8 mouse cellular contexts compared by ENCODE assay signal in genomic region chr12:69227776-69228466, GRCm38 (mm10). TPM values are rescaled to one million over a fixed set of nuclear protein-coding genes. Genes with fewer than 3 reads are reported as not detected.
DNase-seq lines count a peak whose midpoint lies in the region; ATAC-seq and TF ChIP-seq lines count a peak whose summit lies in the region.

Pole2 (minus strand) TSS chr12:69228195.

- no peak for TF ChIP-seq EP300 in CH12.LX (IDR thresholded peaks at IDR 0.05; ENCODE audit: low read length)

- peak within 1 kb of the TSS; percentile 70 to 75 (median 71) for H3K4me3 ChIP-seq in CH12.LX (replicated peaks in 1 of 3; ENCODE audit: low read depth in 2 of 3, low read length in 2 of 3, poor library complexity in 1 of 3)
- peak within 1 kb of the TSS; percentile 63 for H3K4me3 ChIP-seq in forebrain, embryonic 11.5 days (ENCODE audit: low read depth, low read length)
- peak within 1 kb of the TSS; percentile 90 for H3K4me3 ChIP-seq in heart, embryonic 15.5 days
- H3K4me3 ChIP-seq in liver, embryonic 12.5 days = peak within 1 kb of the TSS; percentile 70
- peak within 1 kb of the TSS; percentile 60 for H3K4me3 ChIP-seq in stomach, embryonic 14.5 days (ENCODE audit: low read depth, low read length)

- no peak for TF ChIP-seq CTCF in CH12.LX (conservative IDR thresholded peaks at IDR 0.05 in 1 of 2, IDR thresholded peaks at IDR 0.05 in 1 of 2; ENCODE audit: low read depth in 2 of 2, low read length in 2 of 2)

- peaks cover 2 to 31% of the 10 kb centered on the region in 2 experiments; a peak in 3 of 4 replicates for H3K4me1 ChIP-seq in CH12.LX (ENCODE audit: control insufficient read depth in 1 of 2, insufficient read depth in 2 of 2)
- H3K4me1 ChIP-seq in forebrain, embryonic 11.5 days (replicated peaks; ENCODE audit: control insufficient read depth, insufficient read depth, low read length) = no peaks in the 10 kb centered on the region; the same call in 1 of the 2 replicates
- H3K4me1 ChIP-seq in heart, embryonic 15.5 days (replicated peaks) = peaks cover 9% of the 10 kb centered on the region
- peaks cover 28% of the 10 kb centered on the region for H3K4me1 ChIP-seq in liver, embryonic 12.5 days
- peaks cover 4% of the 10 kb centered on the region; the same call in 1 of the 2 replicates for H3K4me1 ChIP-seq in stomach, embryonic 14.5 days (ENCODE audit: control insufficient read depth, insufficient read depth, low read length)

- in situ Hi-C loops in CH12.LX (cut with MboI; ENCODE audit: low pct_ligation_motif_present, low pct_unique_long_range_greater_than_20kb, low sequenced_read_pairs) = no loop called here

- peak; percentile 92 for TF ChIP-seq POLR2A in CH12.LX (IDR thresholded peaks at IDR 0.05; ENCODE audit: low read depth, low read length)

- peak; percentile 81 for DNase-seq in CH12.LX (ENCODE audit: extremely low read depth)
- DNase-seq in c-Kit-positive CD71-positive TER-119-negative erythroid progenitor cells, embryonic 14.5 days (ENCODE audit: low read depth) = peak; percentile 81
- DNase-seq in forebrain, embryonic 11.5 days (ENCODE audit: low spot score) = peak; percentile 93
- peak; percentile 92 for DNase-seq in kidney, postnatal 14 days
- peak; percentile 91 for DNase-seq in naive thymus-derived CD4-positive, alpha-beta T cell, adult 2 months (ENCODE audit: low read depth)

- H3K9me3 ChIP-seq in CH12.LX (replicated peaks; ENCODE audit: low read length) = no peaks in the 10 kb centered on the region
- no peaks in the 10 kb centered on the region for H3K9me3 ChIP-seq in forebrain, embryonic 11.5 days (ENCODE audit: control insufficient read depth, low read length)
- H3K9me3 ChIP-seq in heart, embryonic 15.5 days (replicated peaks) = no peaks in the 10 kb centered on the region
- H3K9me3 ChIP-seq in liver, embryonic 12.5 days (replicated peaks) = no peaks in the 10 kb centered on the region
- no peaks in the 10 kb centered on the region for H3K9me3 ChIP-seq in stomach, embryonic 14.5 days (ENCODE audit: control insufficient read depth, low read depth, low read length)

- H3K27ac ChIP-seq in CH12.LX (ENCODE audit: insufficient read depth, low read depth) = peak within 1 kb of the TSS; percentile 35; the same call in 1 of the 2 replicates
- no peak within 1 kb of the TSS; the same call in 1 of the 2 replicates for H3K27ac ChIP-seq in forebrain, embryonic 11.5 days (ENCODE audit: low read depth, low read length)
- H3K27ac ChIP-seq in heart, embryonic 15.5 days = peak within 1 kb of the TSS; percentile 84
- H3K27ac ChIP-seq in liver, embryonic 12.5 days = peak within 1 kb of the TSS; percentile 79
- H3K27ac ChIP-seq in stomach, embryonic 14.5 days (ENCODE audit: low read length) = peak within 1 kb of the TSS; percentile 90

- no peaks in the 10 kb centered on the region for H3K27me3 ChIP-seq in CH12.LX (replicated peaks)
- no peaks in the 10 kb centered on the region for H3K27me3 ChIP-seq in forebrain, embryonic 11.5 days (ENCODE audit: control insufficient read depth, insufficient read depth, low read length)
- no peaks in the 10 kb centered on the region for H3K27me3 ChIP-seq in heart, embryonic 15.5 days
- H3K27me3 ChIP-seq in liver, embryonic 12.5 days (replicated peaks) = no peaks in the 10 kb centered on the region
- H3K27me3 ChIP-seq in stomach, embryonic 14.5 days (ENCODE audit: control insufficient read depth, insufficient read depth, low read length) = no peaks in the 10 kb centered on the region

- H3K4me2 ChIP-seq in CH12.LX (ENCODE audit: insufficient read depth, low read depth, poor library complexity, severe bottlenecking) = peak within 1 kb of the TSS; percentile 86
- H3K4me2 ChIP-seq in forebrain, embryonic 11.5 days (ENCODE audit: low read depth, low read length, severe bottlenecking) = peak within 1 kb of the TSS; percentile 51
- H3K4me2 ChIP-seq in heart, embryonic 15.5 days = peak within 1 kb of the TSS; percentile 71
- H3K4me2 ChIP-seq in liver, embryonic 12.5 days = peak within 1 kb of the TSS; percentile 79
- H3K4me2 ChIP-seq in stomach, embryonic 14.5 days (replicated peaks; ENCODE audit: low read depth, low read length) = peak within 1 kb of the TSS; percentile 39

- peaks cover 4 to 28% of the 10 kb centered on the region in 2 experiments for H3K36me3 ChIP-seq in CH12.LX (replicated peaks in 1 of 2; ENCODE audit: control insufficient read depth in 1 of 2, insufficient read depth in 1 of 2, low read length in 1 of 2)
- H3K36me3 ChIP-seq in forebrain, embryonic 11.5 days (ENCODE audit: control insufficient read depth, insufficient read depth, low read length) = no peaks in the 10 kb centered on the region; the same call in 1 of the 2 replicates
- peaks cover 8% of the 10 kb centered on the region; the same call in 1 of the 2 replicates for H3K36me3 ChIP-seq in heart, embryonic 15.5 days
- peaks cover 29% of the 10 kb centered on the region for H3K36me3 ChIP-seq in liver, embryonic 12.5 days
- H3K36me3 ChIP-seq in stomach, embryonic 14.5 days (ENCODE audit: control insufficient read depth, insufficient read depth, low read length) = no peaks in the 10 kb centered on the region; the same call in 1 of the 2 replicates

- peaks cover 10% of the 10 kb centered on the region; the same call in 1 of the 2 replicates for H3K79me2 ChIP-seq in CH12.LX (replicated peaks; ENCODE audit: control insufficient read depth, extremely low read depth, insufficient read depth, poor library complexity, severe bottlenecking)

- no peak for TF ChIP-seq RAD21 in CH12.LX (IDR thresholded peaks at IDR 0.05; ENCODE audit: low read depth, low read length)

- peak within 1 kb of the TSS; percentile 31 for H3K9ac ChIP-seq in CH12.LX (ENCODE audit: insufficient read depth, low read depth)
- H3K9ac ChIP-seq in forebrain, embryonic 11.5 days (ENCODE audit: low read length) = peak within 1 kb of the TSS; percentile 72
- H3K9ac ChIP-seq in heart, embryonic 15.5 days = peak within 1 kb of the TSS; percentile 64
- peak within 1 kb of the TSS; percentile 72 for H3K9ac ChIP-seq in liver, embryonic 12.5 days
- peak within 1 kb of the TSS; percentile 23 for H3K9ac ChIP-seq in stomach, embryonic 14.5 days (replicated peaks; ENCODE audit: low read depth, low read length)

- dilution Hi-C loops in CH12.LX (cut with MboI; ENCODE audit: extremely low pct_ligation_motif_present, extremely low pct_unique_long_range_greater_than_20kb, low sequenced_read_pairs) = no loop called here

- ATAC-seq in forebrain, embryonic 11.5 days (replicated peaks; ENCODE audit: low FRiP score) = peak; percentile 96
- peak; percentile 93 for ATAC-seq in heart, embryonic 15.5 days (replicated peaks; ENCODE audit: insufficient number of reproducible peaks, insufficient read depth, low FRiP score, low read depth)
- ATAC-seq in liver, embryonic 12.5 days = peak; percentile 95
- ATAC-seq in stomach, embryonic 14.5 days (ENCODE audit: insufficient number of reproducible peaks, insufficient read depth, low FRiP score, low read depth) = peak; percentile 96

- under 1% methylated on average over 37 of the region's 37 CpGs for WGBS in forebrain, embryonic 11.5 days
- under 1% methylated on average over 37 of the region's 37 CpGs for WGBS in heart, embryonic 15.5 days
- under 1% methylated on average over 37 of the region's 37 CpGs for WGBS in liver, embryonic 12.5 days (ENCODE audit: insufficient replicate concordance)
- under 1% methylated on average over 37 of the region's 37 CpGs for WGBS in stomach, embryonic 14.5 days

TF ChIP-seq in CH12.LX, 34 proteins besides CTCF, POLR2A, EP300 and RAD21 (continues in another document):
- TF ChIP-seq ETS1 (conservative IDR thresholded peaks at IDR 0.05; ENCODE audit: low read depth, low read length) = peak; percentile 0; the same call in 1 of the 2 replicates
- peak; percentile 82; the same call in 1 of the 2 replicates for TF ChIP-seq ZMIZ1 (IDR thresholded peaks at IDR 0.05; ENCODE audit: low read depth, low read length)
- 0 out of 2 replicates have a peak, but pooled peaks have one; percentile 66 for TF ChIP-seq RCOR1 (conservative IDR thresholded peaks at IDR 0.05; ENCODE audit: low read depth, low read length)
- TF ChIP-seq E2F4 (IDR thresholded peaks at IDR 0.05; ENCODE audit: insufficient replicate concordance, low read depth, low read length) = peak; percentile 87; the same call in 1 of the 2 replicates
- TF ChIP-seq MAX (IDR thresholded peaks at IDR 0.05; ENCODE audit: low read length) = peak; percentile 23; the same call in 1 of the 2 replicates
- 0 out of 2 replicates have a peak, but pooled peaks have one; percentile 61 for TF ChIP-seq UBTF (IDR thresholded peaks at IDR 0.05; ENCODE audit: low read depth, low read length)
- no peak; the same call in 1 of the 2 replicates for TF ChIP-seq IRF4 (IDR thresholded peaks at IDR 0.05; ENCODE audit: low read depth, low read length)
- TF ChIP-seq HCFC1 (IDR thresholded peaks at IDR 0.05; ENCODE audit: low read depth, low read length) = peak; percentile 51
- TF ChIP-seq JUND (conservative IDR thresholded peaks at IDR 0.05; ENCODE audit: low read depth, low read length) = no peak
- peak; percentile 84 for TF ChIP-seq TBP (conservative IDR thresholded peaks at IDR 0.05; ENCODE audit: low read depth, low read length)
- peak; percentile 72 for TF ChIP-seq TCF12 (IDR thresholded peaks at IDR 0.05; ENCODE audit: low read depth, low read length)
- TF ChIP-seq KAT2A (IDR thresholded peaks at IDR 0.05; ENCODE audit: insufficient replicate concordance, low read length) = no peak
- no peak for TF ChIP-seq ZKSCAN1 (IDR thresholded peaks at IDR 0.05; ENCODE audit: borderline replicate concordance, low read depth, low read length)
- 0 out of 2 replicates have a peak, but pooled peaks have one; percentile 19 for TF ChIP-seq ZNF384 (IDR thresholded peaks at IDR 0.05; ENCODE audit: low read depth, low read length)
- peak; percentile 79 for TF ChIP-seq NELFE (IDR thresholded peaks at IDR 0.05; ENCODE audit: low read depth, low read length)
- TF ChIP-seq POLR2AphosphoS2 (IDR thresholded peaks at IDR 0.05; ENCODE audit: low read depth, low read length) = peak; percentile 56; the same call in 1 of the 2 replicates
- peak; percentile 38; the same call in 1 of the 2 replicates for TF ChIP-seq MXI1 (IDR thresholded peaks at IDR 0.05; ENCODE audit: low read depth, low read length)
- peak; percentile 40; the same call in 1 of the 2 replicates for TF ChIP-seq MEF2A (IDR thresholded peaks at IDR 0.05; ENCODE audit: borderline replicate concordance, low read depth, low read length)
- peak; percentile 53 for TF ChIP-seq NRF1 (IDR thresholded peaks at IDR 0.05; ENCODE audit: low read depth, low read length)

RNA-seq across cellular contexts. Expression of gene Pole2, which starts in this region (rescaled TPM):
- 32.6 and 38.3 TPM in 2 replicates for total RNA-seq in CH12.LX (2012; rRNA removed)
- total RNA-seq in CH12.LX (2014; rRNA removed) = 143 and 148 TPM in 2 replicates
- polyA plus RNA-seq in CH12.LX (2012; ENCODE audit: insufficient read length, low read depth) = 37.1 and 37.3 TPM in 2 replicates
- polyA plus RNA-seq in forebrain, embryonic 11.5 days (2014; fragmentation: Nextera tagmentation; extraction: Ambion mirVana) = 33.7 and 35.7 TPM in 2 replicates
- 12.7 and 16.0 TPM in 2 replicates for polyA plus RNA-seq in heart, embryonic 15.5 days (2015; fragmentation: Nextera tagmentation; extraction: Ambion mirVana)
- polyA plus RNA-seq in liver, embryonic 12.5 days (2016; fragmentation: Nextera tagmentation; extraction: Ambion mirVana) = 31.1 and 31.5 TPM in 2 replicates
- polyA plus RNA-seq in stomach, embryonic 14.5 days (2014; fragmentation: Nextera tagmentation; extraction: Ambion mirVana) = 33.0 and 35.0 TPM in 2 replicates
